Comparison of ENCODE assay signal across 20 mouse cellular contexts in genomic region chr5:130149726-130150310, GRCm38 (mm10).
"Had no signal": no experiment of that assay in that cellular context is flagged by ENCODE, and none has a peak within 500 bp of the region (broad histone marks: within the 10 kb centered on the region; RNA-seq: fewer than 3 reads in every experiment).

No protein-coding gene starts in this region.

- ATAC-seq: intestine, postnatal 0 days; liver, embryonic 12.5 days; midbrain, embryonic 15.5 days had no signal

- H3K9me3 ChIP-seq: limb, embryonic 10.5 days; limb, embryonic 13.5 days; liver, embryonic 12.5 days; liver, embryonic 15.5 days; midbrain, embryonic 12.5 days; midbrain, embryonic 15.5 days; neural tube, embryonic 12.5 days had no signal

- H3K27ac ChIP-seq: limb, embryonic 10.5 days; limb, embryonic 13.5 days; liver, embryonic 12.5 days; liver, embryonic 15.5 days; macrophage; midbrain, embryonic 12.5 days; midbrain, embryonic 15.5 days; neural tube, embryonic 12.5 days; stomach, postnatal 0 days had no signal

- H3K4me3 ChIP-seq: limb, embryonic 10.5 days; limb, embryonic 13.5 days; liver, embryonic 12.5 days; liver, embryonic 15.5 days; midbrain, embryonic 12.5 days; midbrain, embryonic 15.5 days; neural tube, embryonic 12.5 days had no signal

- H3K4me2 ChIP-seq: limb, embryonic 13.5 days; liver, embryonic 12.5 days; liver, embryonic 15.5 days; lung, embryonic 14.5 days; midbrain, embryonic 12.5 days; midbrain, embryonic 15.5 days; neural tube, embryonic 12.5 days had no signal

- H3K9ac ChIP-seq: limb, embryonic 13.5 days; liver, embryonic 12.5 days; liver, embryonic 15.5 days; lung, embryonic 14.5 days; midbrain, embryonic 12.5 days; midbrain, embryonic 15.5 days; neural tube, embryonic 12.5 days had no signal

- H3K27me3 ChIP-seq: limb, embryonic 13.5 days; liver, embryonic 12.5 days; liver, embryonic 15.5 days; midbrain, embryonic 12.5 days; midbrain, embryonic 15.5 days; neural tube, embryonic 12.5 days had no signal

- DNase-seq: kidney, adult 2 months; kidney, postnatal 14 days; kidney, postnatal 4 days; layer of hippocampus, postnatal 36 days; liver; lung, embryonic 14.5 days; right cerebral cortex, postnatal 4 days; thymus, adult 2 months; thymus, postnatal 14 days; thymus, postnatal 4 days had no signal
